Comparison of ENCODE assay signal across 8 mouse cellular contexts in genomic region chr11:114446617-114447460, GRCm38 (mm10).
DNase-seq lines count a peak whose midpoint lies in the region; ATAC-seq and TF ChIP-seq lines count a peak whose summit lies in the region.

No protein-coding gene starts in this region.

- peaks cover 30% of the 10 kb centered on the region for H3K4me1 ChIP-seq in embryonic facial prominence, embryonic 12.5 days
- H3K4me1 ChIP-seq in limb, embryonic 14.5 days (ENCODE audit: control insufficient read depth, insufficient read depth, low read length): peaks cover 25% of the 10 kb centered on the region
- H3K4me1 ChIP-seq in midbrain, embryonic 13.5 days (replicated peaks): peaks cover 64% of the 10 kb centered on the region
- H3K4me1 ChIP-seq in stomach, postnatal 0 days (replicated peaks; ENCODE audit: control insufficient read depth, insufficient read depth): peaks cover 4% of the 10 kb centered on the region; the same call in 1 of the 2 replicates

- TF ChIP-seq EP300 in stomach, postnatal 0 days (optimal IDR thresholded peaks at IDR 0.05): no peak

- 7% methylated on average over 22 of the region's 23 CpGs for WGBS in embryonic facial prominence, embryonic 12.5 days
- WGBS in limb, embryonic 14.5 days: 3% methylated on average over 17 of the region's 23 CpGs
- 7% methylated on average over 23 of the region's 23 CpGs for WGBS in midbrain, embryonic 13.5 days
- WGBS in stomach, postnatal 0 days: 3% methylated on average over 19 of the region's 23 CpGs

- H3K4me3 ChIP-seq in embryonic facial prominence, embryonic 12.5 days: peak overlapping the region; percentile 25
- H3K4me3 ChIP-seq in limb, embryonic 14.5 days (replicated peaks; ENCODE audit: low read length): peak overlapping the region; percentile 34
- H3K4me3 ChIP-seq in midbrain, embryonic 13.5 days (replicated peaks): no peak overlapping the region; the same call in 1 of the 2 replicates
- peak overlapping the region; percentile 27; the same call in 1 of the 2 replicates for H3K4me3 ChIP-seq in stomach, postnatal 0 days (ENCODE audit: low read depth, low read length)

- ATAC-seq in embryonic facial prominence, embryonic 12.5 days (ENCODE audit: insufficient number of reproducible peaks, insufficient read depth, low FRiP score, low TSS enrichment): peak; percentile 65
- ATAC-seq in limb, embryonic 14.5 days (ENCODE audit: low FRiP score, low read depth): peak; percentile 55; the same call in 1 of the 2 replicates
- peak; percentile 83 for ATAC-seq in midbrain, embryonic 13.5 days
- ATAC-seq in stomach, postnatal 0 days (ENCODE audit: low FRiP score, low TSS enrichment): peak; percentile 43; the same call in 1 of the 2 replicates

- H3K4me2 ChIP-seq in embryonic facial prominence, embryonic 12.5 days (replicated peaks): peak overlapping the region; percentile 57
- H3K4me2 ChIP-seq in limb, embryonic 14.5 days (replicated peaks; ENCODE audit: low read depth, low read length, severe bottlenecking): peak overlapping the region; percentile 58
- peak overlapping the region; percentile 41 for H3K4me2 ChIP-seq in midbrain, embryonic 13.5 days (replicated peaks)
- peak overlapping the region; percentile 52 for H3K4me2 ChIP-seq in stomach, postnatal 0 days (replicated peaks; ENCODE audit: low read depth)

- H3K9me3 ChIP-seq in embryonic facial prominence, embryonic 12.5 days: no peaks in the 10 kb centered on the region
- no peaks in the 10 kb centered on the region for H3K9me3 ChIP-seq in limb, embryonic 14.5 days (ENCODE audit: control insufficient read depth, low read length)
- no peaks in the 10 kb centered on the region for H3K9me3 ChIP-seq in midbrain, embryonic 13.5 days
- H3K9me3 ChIP-seq in stomach, postnatal 0 days (ENCODE audit: control insufficient read depth, low read length): no peaks in the 10 kb centered on the region

- TF ChIP-seq CTCF in stomach, postnatal 0 days (IDR thresholded peaks at IDR 0.05; ENCODE audit: low read depth): no peak

- H3K36me3 ChIP-seq in embryonic facial prominence, embryonic 12.5 days: no peaks in the 10 kb centered on the region
- no peaks in the 10 kb centered on the region for H3K36me3 ChIP-seq in limb, embryonic 14.5 days (ENCODE audit: control insufficient read depth, insufficient read depth, low read length)
- no peaks in the 10 kb centered on the region for H3K36me3 ChIP-seq in midbrain, embryonic 13.5 days
- H3K36me3 ChIP-seq in stomach, postnatal 0 days (ENCODE audit: control insufficient read depth, insufficient read depth, low read length): no peaks in the 10 kb centered on the region

- H3K9ac ChIP-seq in embryonic facial prominence, embryonic 12.5 days: peak overlapping the region; percentile 33; the same call in 1 of the 2 replicates
- 0 out of 2 replicates have a peak overlapping the region, but pooled peaks have one; percentile 2 for H3K9ac ChIP-seq in limb, embryonic 14.5 days (ENCODE audit: low read depth, low read length, severe bottlenecking)
- H3K9ac ChIP-seq in midbrain, embryonic 13.5 days (replicated peaks): no peak overlapping the region; the same call in 1 of the 2 replicates
- H3K9ac ChIP-seq in stomach, postnatal 0 days (ENCODE audit: low read length): no peak overlapping the region; the same call in 1 of the 2 replicates

- TF ChIP-seq POLR2A in limb, embryonic 14.5 days (IDR thresholded peaks at IDR 0.05; ENCODE audit: borderline replicate concordance, extremely low read depth, insufficient read depth, insufficient read length): no peak

- H3K27ac ChIP-seq in embryonic facial prominence, embryonic 12.5 days: peak overlapping the region; percentile 63; the same call in 1 of the 2 replicates
- H3K27ac ChIP-seq in limb, embryonic 14.5 days (replicated peaks; ENCODE audit: low read depth, low read length): no peak overlapping the region
- peak overlapping the region; percentile 69 for H3K27ac ChIP-seq in midbrain, embryonic 13.5 days
- H3K27ac ChIP-seq in stomach, postnatal 0 days (replicated peaks): no peak overlapping the region

- no peaks in the 10 kb centered on the region; the same call in 1 of the 2 replicates for H3K27me3 ChIP-seq in embryonic facial prominence, embryonic 12.5 days
- H3K27me3 ChIP-seq in limb, embryonic 14.5 days (ENCODE audit: control insufficient read depth, insufficient read depth, low read length): no peaks in the 10 kb centered on the region
- H3K27me3 ChIP-seq in midbrain, embryonic 13.5 days: peaks cover 4% of the 10 kb centered on the region; the same call in 1 of the 2 replicates
- H3K27me3 ChIP-seq in stomach, postnatal 0 days (ENCODE audit: control insufficient read depth, insufficient read depth, low read length): no peaks in the 10 kb centered on the region

- peak; percentile 10 to 24 for DNase-seq in adrenal gland, adult 18-20 months (ENCODE audit: low spot score in 2 of 2)
- DNase-seq in adrenal gland, adult 8-10 months: no peak
- DNase-seq in heart, postnatal 10 days: peak; percentile 43 to 47
- DNase-seq in limb, embryonic 14.5 days (ENCODE audit: low spot score): peak; percentile 38
- peak; percentile 39 for DNase-seq in stomach, postnatal 0 days (ENCODE audit: low spot score)
- DNase-seq in left cerebral cortex, postnatal 14 days (ENCODE audit: low spot score in 2 of 2): no peak

- intact Hi-C loops in heart, postnatal 10 days (cut with DNase I): no loop called here
- intact Hi-C loops in left cerebral cortex, postnatal 14 days (cut with DNase I): no loop called here

Comparison
In these comparisons a context has a peak if more than half of its experiments do, and no peak if none do; other contexts are left out.
1. DNase-seq: peak in adrenal gland, adult 18-20 months (2 of 2), heart, postnatal 10 days (2 of 2), limb, embryonic 14.5 days (single experiment) and stomach, postnatal 0 days (single experiment); none in adrenal gland, adult 8-10 months (single experiment) and left cerebral cortex, postnatal 14 days (0 of 2).
2. H3K27ac ChIP-seq: peak in embryonic facial prominence, embryonic 12.5 days (single experiment) and midbrain, embryonic 13.5 days (single experiment); none in limb, embryonic 14.5 days (single experiment) and stomach, postnatal 0 days (single experiment).
3. H3K9ac ChIP-seq: peak in embryonic facial prominence, embryonic 12.5 days (single experiment) and limb, embryonic 14.5 days (single experiment); none in midbrain, embryonic 13.5 days (single experiment) and stomach, postnatal 0 days (single experiment).
4. Peak in every context shown above with its lines, with median percentiles within 50 percentile points of each other: ATAC-seq and H3K4me2 ChIP-seq.